8 mouse cellular contexts compared by ENCODE assay signal in genomic region chr8:77473373-77473772, GRCm38 (mm10). TPM values are rescaled to one million over a fixed set of nuclear protein-coding genes. Genes with fewer than 3 reads are reported as not detected.
DNase-seq lines count a peak whose midpoint lies in the region; ATAC-seq and TF ChIP-seq lines count a peak whose summit lies in the region.

No protein-coding gene starts in this region.

- H3K27me3 ChIP-seq in forebrain, embryonic 13.5 days = no peaks in the 10 kb centered on the region
- no peaks in the 10 kb centered on the region for H3K27me3 ChIP-seq in forebrain, postnatal 0 days (ENCODE audit: insufficient read depth, low read length)

- no peak for TF ChIP-seq CTCF in forebrain, postnatal 0 days (IDR thresholded peaks at IDR 0.05; ENCODE audit: low read depth)

- H3K4me2 ChIP-seq in forebrain, embryonic 13.5 days = no peak overlapping the region
- no peak overlapping the region for H3K4me2 ChIP-seq in forebrain, postnatal 0 days (ENCODE audit: low read depth)

- H3K36me3 ChIP-seq in forebrain, embryonic 13.5 days (ENCODE audit: poor library complexity, severe bottlenecking) = no peaks in the 10 kb centered on the region
- H3K36me3 ChIP-seq in forebrain, postnatal 0 days (ENCODE audit: insufficient read depth) = no peaks in the 10 kb centered on the region

- H3K27ac ChIP-seq in forebrain, embryonic 13.5 days = no peak overlapping the region
- no peak overlapping the region for H3K27ac ChIP-seq in forebrain, postnatal 0 days (ENCODE audit: low read depth, low read length)

- 0 out of 2 replicates have a peak, but pooled peaks have one; percentile 38 for ATAC-seq in forebrain, embryonic 13.5 days
- ATAC-seq in forebrain, postnatal 0 days = no peak
- 0 out of 2 replicates have a peak, but pooled peaks have one; percentile 27 for ATAC-seq in cerebellum, adult (ENCODE audit: insufficient number of reproducible peaks, low FRiP score, low TSS enrichment)

- DNase-seq in forebrain, postnatal 0 days = no peak
- DNase-seq in gastrocnemius, postnatal 25 days = peak; percentile 52
- DNase-seq in kidney, adult 8-10 months = peak; percentile 48 to 63
- DNase-seq in skeletal muscle tissue, adult 2 months (ENCODE audit: low read depth, low spot score) = peak; percentile 56
- DNase-seq in yolk sac, embryonic 10.5 days (ENCODE audit: low spot score) = no peak
- DNase-seq in left cerebral cortex, adult 11 months (ENCODE audit: low spot score) = no peak

- WGBS in forebrain, embryonic 13.5 days = 87% methylated on average over 6 of the region's 6 CpGs
- WGBS in forebrain, postnatal 0 days = 58% methylated on average over 6 of the region's 6 CpGs

- no peak overlapping the region for H3K4me3 ChIP-seq in forebrain, embryonic 13.5 days
- H3K4me3 ChIP-seq in forebrain, postnatal 0 days (ENCODE audit: low read depth, low read length) = no peak overlapping the region

- no peak overlapping the region for H3K9ac ChIP-seq in forebrain, embryonic 13.5 days
- H3K9ac ChIP-seq in forebrain, postnatal 0 days = no peak overlapping the region

- peaks cover 4% of the 10 kb centered on the region; the same call in 1 of the 2 replicates for H3K4me1 ChIP-seq in forebrain, embryonic 13.5 days
- no peaks in the 10 kb centered on the region for H3K4me1 ChIP-seq in forebrain, postnatal 0 days (ENCODE audit: insufficient read depth)

- no peaks in the 10 kb centered on the region for H3K9me3 ChIP-seq in forebrain, embryonic 13.5 days (replicated peaks)
- H3K9me3 ChIP-seq in forebrain, postnatal 0 days (ENCODE audit: low read length) = no peaks in the 10 kb centered on the region

RNA-seq across cellular contexts. Expression of gene Arhgap10, which starts 44.4 kb away (rescaled TPM):
- polyA plus RNA-seq in forebrain, embryonic 13.5 days (2015; fragmentation: Nextera tagmentation; extraction: Ambion mirVana) = 4.2 and 5.2 TPM in 2 replicates
- total RNA-seq in forebrain, postnatal 0 days (2014; rRNA removed) = 4.5 and 5.1 TPM in 2 replicates
- 2.7 and 3.3 TPM in 2 replicates for polyA plus RNA-seq in forebrain, postnatal 0 days (2015; fragmentation: Nextera tagmentation; extraction: Ambion mirVana)
- 10 to 100 TPM; 48.2 to 58.2 TPM for total RNA-seq in gastrocnemius, postnatal 25 days (2021)

Comparison
In these comparisons a context has a peak if more than half of its experiments do, and no peak if none do; other contexts are left out.
1. DNase-seq: peak in gastrocnemius, postnatal 25 days (single experiment), kidney, adult 8-10 months (2 of 2) and skeletal muscle tissue, adult 2 months (single experiment); none in forebrain, postnatal 0 days (single experiment), yolk sac, embryonic 10.5 days (single experiment) and left cerebral cortex, adult 11 months (single experiment).